Mouse (Mus musculus) heart, embryonic 11.5 days (tissue): ENCODE results near the gene Mipep. TPM values are rescaled to one million over a fixed set of nuclear protein-coding genes. Genes with fewer than 3 reads are reported as not detected.

ENCODE experiments used
- ATAC-seq: fragments of 200-750 bp; cut with Nextera tagmentation; replicated peaks from 2 replicates; pipeline ENCODE4 v1.8.0; 2017; ENCODE audit warnings: moderate library complexity; ENCODE audit not compliant: insufficient number of reproducible peaks, low FRiP score, low TSS enrichment
- H3K27ac ChIP-seq: fragments of 300-500 bp; sonication (generic); 2 replicates; pipeline ENCODE4 v1.5.1; 2014; ENCODE audit warnings: mild to moderate bottlenecking, low read depth, low read length
- H3K27me3 ChIP-seq: fragments of 300-500 bp; sonication (generic); 2 replicates; pipeline ENCODE4 v1.6.1; 2014; ENCODE audit warnings: mild to moderate bottlenecking, low read length, mixed read lengths; ENCODE audit not compliant: control insufficient read depth, insufficient read depth
- H3K36me3 ChIP-seq: fragments of 300-500 bp; sonication (generic); 2 replicates; pipeline ENCODE4 v1.6.1; 2014; ENCODE audit warnings: mild to moderate bottlenecking, low read length, moderate library complexity, mixed read lengths; ENCODE audit not compliant: control insufficient read depth, insufficient read depth
- H3K4me1 ChIP-seq: fragments of 300-500 bp; sonication (generic); 2 replicates; pipeline ENCODE4 v1.6.1; 2014; ENCODE audit warnings: low read length; ENCODE audit not compliant: control insufficient read depth, insufficient read depth
- H3K4me2 ChIP-seq: fragments of 300-500 bp; sonication (generic); 2 replicates; pipeline ENCODE4 v1.6.1; 2014; ENCODE audit warnings: mild to moderate bottlenecking, moderate library complexity
- H3K4me3 ChIP-seq: fragments of 300-500 bp; sonication (generic); 2 replicates; pipeline ENCODE4 v1.5.1; 2014; ENCODE audit warnings: low read depth, low read length
- H3K9ac ChIP-seq: fragments of 300-500 bp; sonication (generic); 2 replicates; pipeline ENCODE4 v1.6.1; 2014; ENCODE audit warnings: mild to moderate bottlenecking, low read depth, low read length, moderate library complexity
- H3K9me3 ChIP-seq: fragments of 300-500 bp; sonication (generic); replicated peaks from 2 replicates; pipeline ENCODE4 v1.6.1; 2016; ENCODE audit warnings: low read length; ENCODE audit not compliant: control insufficient read depth
- WGBS: fragments of 180-500 bp; shearing (Covaris S2); extraction: QIAGEN DNeasy Blood & Tissue Kit; methylation state at CpG from one replicate; pipeline ENCODE4 v1.1.7; 2014; ENCODE audit not compliant: insufficient replicate concordance; 5-methylcytosine and 5-hydroxymethylcytosine counted together
- polyA plus RNA-seq: library from polyadenylated mRNA; unstranded; fragments of >200 nt; fragmentation: Nextera tagmentation; extraction: Ambion mirVana; gene quantifications from 2 replicates; pipeline ENCODE4 v1.2.1, GENCODE M21; 2014

The Mipep gene
- polyA plus RNA-seq, 1 experiment from 2014 or later = 26.0 TPM

DNA sequence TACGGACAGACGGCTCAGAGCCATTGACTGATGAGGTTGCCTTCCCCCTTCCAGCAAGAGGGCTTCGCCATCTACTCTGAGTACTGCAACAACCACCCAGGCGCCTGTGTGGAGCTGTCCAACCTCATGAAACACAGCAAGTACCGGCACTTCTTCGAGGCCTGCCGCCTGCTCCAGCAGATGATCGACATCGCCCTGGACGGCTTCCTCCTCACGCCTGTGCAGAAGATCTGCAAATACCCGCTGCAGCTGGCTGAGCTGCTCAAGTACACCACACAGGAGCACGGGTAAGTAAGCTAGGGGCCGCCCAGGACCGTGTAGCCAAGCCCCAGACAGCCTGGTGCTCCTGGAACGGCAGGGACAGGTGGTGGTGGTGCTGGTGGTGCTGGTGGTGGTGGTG lies 32.8 kb upstream of the Mipep start:
- Histone ChIP-seq H3K4me3 (no peak overlapping the region), H3K27me3 (no peaks in the 10 kb centered on the region), H3K36me3 (peaks cover 29% of the 10 kb centered on the region), H3K4me1 (0 out of 2 replicates have a peak, but pooled peaks cover 5% of the 10 kb centered on the region), H3K27ac (no peak overlapping the region), H3K9me3 (no peaks in the 10 kb centered on the region), H3K4me2 (no peak overlapping the region), H3K9ac (no peak overlapping the region)
- ATAC-seq = no peak
- 89% methylated on average over 16 of the region's 16 CpGs for WGBS

DNA sequence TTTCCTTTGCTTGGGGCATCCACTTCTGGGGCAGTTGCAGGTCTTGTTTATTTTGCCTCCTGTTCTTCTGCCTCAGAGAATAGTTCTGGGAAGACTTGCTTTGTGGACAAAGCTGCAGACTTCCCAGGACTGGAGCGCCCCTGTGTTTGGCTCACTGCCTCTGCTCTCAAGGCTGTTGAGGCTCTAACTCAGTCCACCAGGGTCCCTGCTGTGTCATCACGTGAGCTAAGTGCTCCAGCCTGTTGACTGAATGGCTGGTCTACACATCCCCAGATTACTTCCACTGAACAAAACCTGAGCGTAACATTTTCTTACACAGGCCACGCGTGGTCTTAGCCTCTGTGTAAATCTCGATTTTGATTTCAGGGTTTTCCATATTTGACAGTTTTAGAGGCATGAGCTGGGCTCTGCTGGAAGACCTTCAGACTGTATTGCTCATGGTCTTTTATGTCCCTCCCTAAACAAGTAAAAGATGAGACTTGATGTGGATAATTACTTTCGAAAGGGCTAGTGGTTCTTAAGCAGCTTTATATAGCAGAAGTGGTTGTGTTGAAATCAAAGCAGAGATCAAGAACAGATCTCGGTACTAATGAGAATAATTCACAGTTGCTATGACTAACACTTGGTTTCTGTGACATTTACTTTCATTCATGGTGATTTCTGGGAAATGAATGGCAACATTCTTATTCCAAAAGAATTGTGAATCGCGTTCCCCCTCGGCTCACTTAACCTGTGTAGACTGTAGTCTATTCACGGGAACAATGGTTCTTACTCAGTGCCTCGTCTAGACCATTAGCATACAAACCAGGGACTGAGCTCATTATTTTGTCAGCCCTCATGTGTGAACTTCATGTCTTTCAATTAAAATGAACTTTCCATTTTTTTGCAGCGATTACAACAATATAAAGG lies 31.2 kb upstream of the Mipep start:
- no peaks in the 10 kb centered on the region for H3K9me3 ChIP-seq
- no peak overlapping the region for H3K4me3 ChIP-seq
- H3K27me3 ChIP-seq = no peaks in the 10 kb centered on the region
- H3K4me1 ChIP-seq = 0 out of 2 replicates have a peak, but pooled peaks cover 5% of the 10 kb centered on the region
- no peak for ATAC-seq
- H3K36me3 ChIP-seq = peaks cover 21% of the 10 kb centered on the region
- no peak overlapping the region for H3K4me2 ChIP-seq
- 88% methylated on average over 14 of the region's 14 CpGs for WGBS
- no peak overlapping the region for H3K9ac ChIP-seq
- no peak overlapping the region for H3K27ac ChIP-seq

DNA sequence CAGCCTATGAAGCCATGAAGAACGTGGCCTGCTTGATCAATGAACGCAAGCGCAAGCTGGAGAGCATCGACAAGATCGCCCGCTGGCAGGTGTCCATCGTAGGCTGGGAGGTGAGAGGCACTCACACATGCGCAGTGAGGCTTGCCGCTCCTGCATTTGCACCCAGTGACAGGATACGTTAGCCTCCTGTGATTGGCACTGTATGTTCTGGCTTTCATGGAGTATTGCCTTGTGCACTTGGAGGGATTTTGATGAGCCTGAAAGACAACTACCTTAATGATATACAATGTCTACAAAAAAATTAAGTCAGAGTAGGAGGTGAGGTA lies 30.6 kb upstream of the Mipep start:
- H3K27ac ChIP-seq = no peak overlapping the region
- no peak overlapping the region for H3K4me2 ChIP-seq
- peaks cover 21% of the 10 kb centered on the region for H3K36me3 ChIP-seq
- WGBS = 96% methylated on average over 10 of the region's 10 CpGs
- H3K4me3 ChIP-seq = no peak overlapping the region
- H3K9me3 ChIP-seq = no peaks in the 10 kb centered on the region
- no peaks in the 10 kb centered on the region for H3K27me3 ChIP-seq
- no peak overlapping the region for H3K9ac ChIP-seq
- no peak for ATAC-seq
- H3K4me1 ChIP-seq = 0 out of 2 replicates have a peak, but pooled peaks cover 5% of the 10 kb centered on the region

DNA sequence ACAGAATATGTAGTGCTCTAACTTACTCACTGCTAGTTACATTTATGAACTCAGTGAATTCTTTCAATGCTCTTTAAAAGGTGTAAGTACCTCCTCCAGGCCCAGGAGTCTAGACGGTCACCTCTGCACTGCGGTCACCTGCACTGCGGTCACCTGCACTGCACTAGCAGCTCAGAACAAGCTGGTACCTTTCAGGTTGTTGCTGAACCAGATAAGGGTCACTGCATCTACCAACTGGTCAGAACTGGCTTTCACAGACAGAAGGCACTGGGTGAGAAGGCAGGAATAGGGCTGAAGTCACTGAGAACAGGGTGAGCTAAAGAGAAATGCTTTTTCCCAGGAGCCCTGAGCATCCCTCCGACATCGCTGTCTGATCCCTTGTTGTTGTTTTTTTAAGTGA lies 29.7 kb upstream of the Mipep start:
- Histone ChIP-seq H3K27me3 (no peaks in the 10 kb centered on the region), H3K9ac (no peak overlapping the region), H3K4me2 (no peak overlapping the region), H3K4me1 (0 out of 2 replicates have a peak, but pooled peaks cover 5% of the 10 kb centered on the region), H3K4me3 (no peak overlapping the region), H3K9me3 (no peaks in the 10 kb centered on the region), H3K36me3 (peaks cover 27% of the 10 kb centered on the region), H3K27ac (no peak overlapping the region)
- 95% methylated on average over 5 of the region's 5 CpGs for WGBS
- no peak for ATAC-seq

DNA sequence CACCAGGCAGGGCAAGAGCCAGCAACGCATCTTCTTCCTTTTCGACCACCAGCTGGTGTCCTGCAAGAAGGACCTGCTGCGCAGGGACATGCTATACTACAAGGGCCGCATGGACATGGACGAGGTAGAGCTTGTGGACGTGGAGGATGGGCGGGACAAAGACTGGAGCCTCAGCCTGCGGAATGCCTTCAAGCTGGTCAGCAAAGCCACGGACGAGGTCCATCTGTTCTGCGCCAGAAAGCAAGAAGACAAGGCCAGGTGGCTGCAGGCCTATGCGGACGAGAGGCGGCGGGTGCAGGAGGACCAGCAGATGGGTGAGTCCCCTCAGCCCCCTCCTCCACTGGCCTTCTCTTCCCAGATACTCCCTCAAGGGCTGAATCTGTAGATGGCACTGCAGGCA lies 28.1 kb upstream of the Mipep start:
- Histone ChIP-seq H3K27me3 (no peaks in the 10 kb centered on the region), H3K9ac (no peak overlapping the region), H3K36me3 (peaks cover 35% of the 10 kb centered on the region), H3K4me2 (no peak overlapping the region), H3K9me3 (no peaks in the 10 kb centered on the region), H3K4me1 (no peaks in the 10 kb centered on the region), H3K4me3 (no peak overlapping the region), H3K27ac (no peak overlapping the region)
- 85% methylated on average over 15 of the region's 15 CpGs for WGBS
- ATAC-seq = no peak

DNA sequence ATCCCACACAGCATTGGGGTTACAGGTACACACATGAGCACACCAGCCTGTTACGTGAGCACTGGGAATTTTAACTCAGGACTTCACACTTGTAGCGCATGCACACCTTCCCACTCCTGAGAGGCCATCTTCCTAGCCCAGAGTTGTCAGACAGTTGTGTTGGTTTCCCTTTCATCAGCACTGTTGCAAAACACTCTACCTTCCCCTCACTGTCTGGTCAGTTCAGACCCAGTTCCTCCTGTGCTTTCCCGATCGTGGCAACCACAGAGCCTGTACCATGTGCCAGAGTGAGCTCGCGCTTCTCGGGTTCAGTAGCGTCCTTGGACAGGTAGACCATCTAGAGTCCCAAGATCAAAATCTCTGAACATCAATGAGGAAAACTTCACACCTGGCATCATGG lies 27.1 kb upstream of the Mipep start:
- Histone ChIP-seq H3K27ac (no peak overlapping the region), H3K9ac (no peak overlapping the region), H3K36me3 (peaks cover 35% of the 10 kb centered on the region), H3K4me3 (no peak overlapping the region), H3K4me2 (no peak overlapping the region), H3K27me3 (no peaks in the 10 kb centered on the region), H3K4me1 (no peaks in the 10 kb centered on the region), H3K9me3 (no peaks in the 10 kb centered on the region)
- WGBS = 93% methylated on average over 8 of the region's 8 CpGs
- ATAC-seq = no peak

DNA sequence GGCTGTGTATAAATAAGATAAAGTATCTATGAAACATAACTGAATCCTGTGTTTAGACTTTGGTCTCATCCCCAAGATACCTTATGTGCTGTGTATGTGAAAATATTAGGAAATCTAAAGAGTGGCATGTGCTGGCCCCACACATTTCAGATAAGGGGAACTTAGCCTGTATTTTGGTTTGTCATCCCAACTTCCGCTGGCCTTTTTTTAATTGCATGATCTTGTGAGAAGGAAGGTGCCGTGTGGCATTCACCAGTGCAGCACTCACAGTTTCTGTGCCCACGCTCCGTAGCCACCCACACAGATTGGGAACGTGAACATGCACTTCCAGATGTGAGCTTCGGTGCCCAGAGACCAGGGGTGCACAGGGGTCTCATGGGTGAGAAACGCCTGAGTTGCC lies 26.7 kb upstream of the Mipep start:
- H3K4me2 ChIP-seq = no peak overlapping the region
- peaks cover 35% of the 10 kb centered on the region for H3K36me3 ChIP-seq
- no peaks in the 10 kb centered on the region for H3K4me1 ChIP-seq
- H3K27me3 ChIP-seq = no peaks in the 10 kb centered on the region
- WGBS = 89% methylated on average over 7 of the region's 7 CpGs
- no peaks in the 10 kb centered on the region for H3K9me3 ChIP-seq
- H3K27ac ChIP-seq = no peak overlapping the region
- no peak for ATAC-seq
- no peak overlapping the region for H3K9ac ChIP-seq
- H3K4me3 ChIP-seq = no peak overlapping the region

DNA sequence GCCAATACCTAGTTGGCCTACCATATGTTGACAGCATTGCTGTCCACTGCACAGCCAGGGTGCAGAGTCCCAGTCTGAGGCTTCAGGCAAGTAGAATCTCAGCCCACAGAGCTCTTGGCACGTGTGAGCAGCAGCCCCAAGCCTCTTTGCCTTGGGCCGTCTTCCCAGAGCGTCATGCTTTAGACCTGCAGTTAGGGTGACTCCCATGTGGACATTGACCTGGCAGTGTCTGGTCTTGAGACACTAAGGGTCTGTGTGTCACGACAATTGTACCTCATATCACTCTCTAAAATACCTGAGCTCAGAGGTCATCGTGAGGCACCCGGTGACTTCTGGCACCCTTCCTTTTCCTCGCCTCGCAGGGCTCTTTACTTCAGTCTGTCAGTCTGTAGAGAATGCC lies 25.3 kb upstream of the Mipep start:
- Histone ChIP-seq H3K27ac (no peak overlapping the region), H3K27me3 (no peaks in the 10 kb centered on the region), H3K9ac (no peak overlapping the region), H3K4me1 (peaks cover 5% of the 10 kb centered on the region; the same call in 1 of the 2 replicates), H3K4me2 (no peak overlapping the region), H3K36me3 (peaks cover 33% of the 10 kb centered on the region), H3K9me3 (no peaks in the 10 kb centered on the region), H3K4me3 (no peak overlapping the region)
- 84% methylated on average over 8 of the region's 8 CpGs for WGBS
- no peak for ATAC-seq

DNA sequence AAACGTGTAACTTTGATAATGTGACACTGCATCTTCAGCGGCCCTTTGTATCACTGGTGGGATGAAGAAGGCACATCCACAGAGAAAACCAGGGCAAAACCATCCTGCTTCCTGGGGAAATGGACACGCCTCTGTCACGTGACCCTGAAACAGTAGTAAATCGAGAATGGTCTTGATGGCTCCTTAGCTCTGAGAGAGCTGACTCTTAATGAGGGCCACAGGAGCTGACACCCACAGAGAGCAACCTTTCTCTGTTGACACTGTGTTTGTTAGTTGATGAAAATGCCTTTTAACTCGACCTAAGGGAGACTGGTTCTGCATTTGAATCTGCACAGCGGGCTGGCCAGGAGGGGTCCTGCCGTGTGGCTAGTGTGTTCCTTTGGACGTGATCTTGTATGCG lies 22.6 kb upstream of the Mipep start:
- ATAC-seq = no peak
- peaks cover 12% of the 10 kb centered on the region; the same call in 1 of the 2 replicates for H3K4me1 ChIP-seq
- no peak overlapping the region for H3K27ac ChIP-seq
- H3K27me3 ChIP-seq = no peaks in the 10 kb centered on the region
- H3K9ac ChIP-seq = no peak overlapping the region
- no peaks in the 10 kb centered on the region for H3K9me3 ChIP-seq
- H3K4me2 ChIP-seq = no peak overlapping the region
- H3K36me3 ChIP-seq = peaks cover 17% of the 10 kb centered on the region
- 80% methylated on average over 10 of the region's 10 CpGs for WGBS
- H3K4me3 ChIP-seq = no peak overlapping the region
